Mouse (Mus musculus) hindbrain, embryonic 13.5 days (tissue): Measurements from ENCODE around the gene Lexm. TPM values are rescaled to one million over a fixed set of nuclear protein-coding genes. Genes with fewer than 3 reads are reported as not detected.

Experiments
- ATAC-seq: fragments of 200-750 bp; cut with Nextera tagmentation; 2 replicates; pipeline ENCODE4 v1.8.0; 2017; ENCODE audit warnings: moderate TSS enrichment; ENCODE audit not compliant: low FRiP score
- H3K27ac ChIP-seq: fragments of 300-500 bp; sonication (generic); 2 replicates; pipeline ENCODE4 v1.5.1; 2015; ENCODE audit warnings: inconsistent platforms, mild to moderate bottlenecking, moderate library complexity
- H3K27me3 ChIP-seq: fragments of 300-500 bp; sonication (generic); 2 replicates; pipeline ENCODE4 v1.6.1; 2015; ENCODE audit warnings: mild to moderate bottlenecking, inconsistent platforms
- H3K36me3 ChIP-seq: fragments of 300-500 bp; sonication (generic); 2 replicates; pipeline ENCODE4 v1.6.1; 2015; ENCODE audit warnings: mild to moderate bottlenecking, inconsistent platforms
- H3K4me1 ChIP-seq: fragments of 300-500 bp; sonication (generic); replicated peaks from 2 replicates; pipeline ENCODE4 v1.6.1; 2015; ENCODE audit warnings: inconsistent platforms
- H3K4me2 ChIP-seq: fragments of 300-500 bp; sonication (generic); 2 replicates; pipeline ENCODE4 v1.6.1; 2015; ENCODE audit warnings: inconsistent platforms, mild to moderate bottlenecking, moderate library complexity
- H3K4me3 ChIP-seq: fragments of 300-500 bp; sonication (generic); 2 replicates; pipeline ENCODE4 v1.5.1; 2015; ENCODE audit warnings: mild to moderate bottlenecking, inconsistent platforms
- H3K9ac ChIP-seq: fragments of 300-500 bp; sonication (generic); 2 replicates; pipeline ENCODE4 v1.6.1; 2015; ENCODE audit warnings: mild to moderate bottlenecking, inconsistent platforms
- H3K9me3 ChIP-seq: fragments of 300-500 bp; sonication (generic); 2 replicates; pipeline ENCODE4 v1.6.1; 2016; ENCODE audit warnings: inconsistent platforms
- WGBS: fragments of 180-500 bp; shearing (Covaris S2); methylation state at CpG from one replicate; pipeline ENCODE4 v1.1.7; 2015; 5-methylcytosine and 5-hydroxymethylcytosine counted together
- polyA plus RNA-seq: library from polyadenylated mRNA; unstranded; fragments of >200 nt; fragmentation: Nextera tagmentation; extraction: Ambion mirVana; gene quantifications from 2 replicates; pipeline ENCODE4 v1.2.1, GENCODE M21; 2015

Gene Lexm
- polyA plus RNA-seq, 1 experiment from 2014 or later = 0.10 TPM

DNA sequence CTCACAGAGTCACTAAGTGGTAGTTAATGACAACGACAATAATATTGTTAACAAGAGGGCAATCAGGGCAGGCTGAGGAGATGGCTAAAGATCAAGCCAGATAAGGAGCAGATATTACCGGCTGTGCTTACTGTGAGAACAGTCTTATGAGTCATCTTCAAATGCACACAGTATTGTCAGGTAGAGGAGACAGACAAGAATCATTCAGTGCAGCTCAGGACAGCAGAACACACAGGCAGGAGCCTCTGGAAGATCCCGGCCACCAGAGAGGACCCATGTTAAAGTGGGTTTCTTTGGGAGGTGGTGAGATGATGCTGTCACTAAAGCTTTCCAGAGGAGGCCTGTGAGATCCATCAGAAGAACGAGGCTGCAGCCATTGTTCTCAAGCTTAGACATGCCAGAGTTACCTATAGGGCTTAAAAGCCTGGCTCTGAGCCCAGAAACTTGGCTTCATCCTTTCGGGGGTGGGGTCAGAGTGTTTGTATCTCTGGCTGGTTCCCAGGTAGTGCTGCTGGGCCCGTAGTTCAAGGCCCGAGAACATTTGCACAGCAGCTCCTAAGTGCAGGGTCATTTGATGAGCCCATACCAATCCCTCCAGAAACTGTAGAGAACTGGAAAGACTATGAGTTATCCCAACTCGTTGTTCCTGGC, 66.4 kb downstream of the Lexm start:
- H3K4me2 ChIP-seq = no peak overlapping the region

DNA sequence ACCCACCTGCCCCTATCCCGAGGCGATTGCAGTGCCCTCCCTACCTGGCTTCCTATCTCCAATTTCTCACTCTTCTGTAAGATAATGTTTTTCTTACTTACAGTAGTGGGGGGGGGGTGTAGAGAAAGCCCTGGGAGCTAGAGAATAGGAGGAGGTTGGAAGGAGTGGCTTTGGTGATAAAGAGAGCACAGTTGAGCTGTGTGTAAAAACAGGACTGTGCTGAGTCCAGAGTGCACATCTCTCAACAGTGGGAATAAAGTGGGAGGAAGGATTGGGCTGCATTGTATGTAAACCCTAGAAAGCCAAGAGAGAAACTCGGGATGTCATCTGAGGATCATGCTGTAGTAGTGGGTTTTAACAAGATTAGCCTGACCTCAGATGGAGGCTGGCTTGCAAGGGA, 68.9 kb downstream of the Lexm start:
- ATAC-seq = no peak

More for the DNA sequence above, 66.4 kb downstream of the Lexm start:
- Histone ChIP-seq H3K36me3 (no peaks in the 10 kb centered on the region), H3K27ac (no peak overlapping the region), H3K4me1 (peaks cover 5% of the 10 kb centered on the region), H3K4me3 (no peak overlapping the region), H3K9ac (no peak overlapping the region), H3K27me3 (no peaks in the 10 kb centered on the region), H3K9me3 (no peaks in the 10 kb centered on the region)
- WGBS = 83% methylated on average over 8 of the region's 8 CpGs
- no peak for ATAC-seq

DNA sequence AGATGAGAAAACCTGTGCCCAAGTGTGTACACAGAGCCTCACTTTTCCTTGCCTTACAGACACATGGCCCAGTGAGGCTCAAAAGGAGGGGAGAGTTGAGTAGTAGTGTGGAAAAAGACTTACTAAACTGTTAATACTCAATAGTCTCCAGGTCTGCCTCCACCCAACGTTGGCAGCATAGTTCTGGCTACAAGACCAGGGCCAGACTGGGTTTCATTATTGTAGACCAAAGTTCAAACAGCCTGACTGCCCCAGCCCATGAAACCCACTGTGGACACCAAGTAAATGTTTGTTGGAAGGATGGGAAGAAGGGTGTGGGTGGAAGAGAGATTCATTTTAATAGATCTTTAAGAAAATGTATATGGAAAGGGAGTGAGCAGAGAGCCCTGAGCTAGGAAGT, 70.1 kb downstream of the Lexm start:
- peaks cover 6% of the 10 kb centered on the region for H3K4me1 ChIP-seq
- H3K4me2 ChIP-seq = no peak overlapping the region
- no peak overlapping the region for H3K27ac ChIP-seq
- no peaks in the 10 kb centered on the region for H3K27me3 ChIP-seq
- no peak overlapping the region for H3K9ac ChIP-seq
- WGBS = 83% methylated on average over 1 of the region's 1 CpGs
- no peaks in the 10 kb centered on the region for H3K9me3 ChIP-seq
- no peaks in the 10 kb centered on the region for H3K36me3 ChIP-seq
- no peak overlapping the region for H3K4me3 ChIP-seq
- ATAC-seq = no peak

More for the DNA sequence above, 68.9 kb downstream of the Lexm start:
- no peaks in the 10 kb centered on the region for H3K27me3 ChIP-seq
- H3K4me1 ChIP-seq = peaks cover 6% of the 10 kb centered on the region
- H3K9ac ChIP-seq = no peak overlapping the region
- 83% methylated on average over 3 of the region's 3 CpGs for WGBS
- H3K27ac ChIP-seq = no peak overlapping the region
- H3K36me3 ChIP-seq = no peaks in the 10 kb centered on the region
- no peaks in the 10 kb centered on the region for H3K9me3 ChIP-seq
- no peak overlapping the region for H3K4me3 ChIP-seq
- no peak overlapping the region for H3K4me2 ChIP-seq

DNA sequence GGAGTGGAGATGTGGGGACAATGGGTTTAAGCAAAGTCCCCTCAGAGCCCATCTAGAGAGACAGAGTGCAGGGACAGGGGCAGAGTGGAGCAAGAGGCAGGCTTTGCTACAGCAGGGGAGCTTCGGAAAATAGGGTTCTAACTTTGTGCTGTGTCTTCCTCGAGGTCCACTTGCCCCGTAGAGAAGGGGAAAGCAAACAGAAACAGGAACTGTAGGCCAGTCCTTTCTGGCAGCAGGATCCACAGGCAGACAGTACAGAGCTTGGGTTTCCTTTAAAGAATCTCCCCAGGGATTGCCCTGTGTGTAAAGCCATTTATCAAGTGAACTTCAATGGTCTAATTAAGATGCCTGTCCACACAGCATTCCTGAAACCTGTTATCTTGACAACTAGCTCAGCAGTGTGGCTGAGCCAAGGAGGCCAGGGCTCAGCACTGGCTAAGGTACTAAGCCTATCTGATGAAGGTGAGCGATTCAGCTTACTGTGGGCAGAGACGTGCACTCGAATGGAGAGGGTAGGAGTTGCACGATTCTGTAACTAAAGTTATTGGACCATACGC, 71.1 kb downstream of the Lexm start:
- H3K9me3 ChIP-seq = no peaks in the 10 kb centered on the region
- 61% methylated on average over 8 of the region's 8 CpGs for WGBS
- no peak overlapping the region for H3K4me2 ChIP-seq
- no peaks in the 10 kb centered on the region for H3K27me3 ChIP-seq
- H3K4me3 ChIP-seq = no peak overlapping the region
- H3K36me3 ChIP-seq = no peaks in the 10 kb centered on the region
- H3K27ac ChIP-seq = no peak overlapping the region
- H3K9ac ChIP-seq = no peak overlapping the region
- peaks cover 6% of the 10 kb centered on the region for H3K4me1 ChIP-seq
- no peak for ATAC-seq

DNA sequence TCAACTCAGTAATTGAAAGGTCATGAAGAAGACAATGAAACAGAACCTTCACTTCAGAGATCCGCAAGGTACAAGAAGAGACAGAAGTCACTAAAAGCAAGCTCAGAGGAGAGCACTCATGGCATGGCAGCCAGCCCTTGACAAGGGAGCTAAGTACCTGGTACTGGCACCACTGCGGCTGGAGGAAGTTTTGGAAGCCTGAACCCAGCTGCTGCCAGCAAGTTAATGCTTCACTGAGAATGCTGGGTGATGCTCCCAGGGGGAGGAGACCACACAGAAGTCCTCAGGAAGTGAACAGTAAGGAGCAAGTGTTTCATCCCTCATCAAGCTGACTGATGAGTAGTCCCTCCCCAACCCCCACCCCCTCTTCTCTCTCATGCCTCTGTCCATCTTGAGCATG, 74.8 kb downstream of the Lexm start:
- WGBS = 87% methylated on average over 2 of the region's 2 CpGs
- no peaks in the 10 kb centered on the region for H3K36me3 ChIP-seq
- no peaks in the 10 kb centered on the region for H3K9me3 ChIP-seq
- no peak overlapping the region for H3K9ac ChIP-seq
- no peak overlapping the region for H3K4me3 ChIP-seq
- H3K4me2 ChIP-seq = no peak overlapping the region
- no peak overlapping the region for H3K27ac ChIP-seq
- no peak for ATAC-seq
- no peaks in the 10 kb centered on the region for H3K27me3 ChIP-seq
- peaks cover 6% of the 10 kb centered on the region for H3K4me1 ChIP-seq

DNA sequence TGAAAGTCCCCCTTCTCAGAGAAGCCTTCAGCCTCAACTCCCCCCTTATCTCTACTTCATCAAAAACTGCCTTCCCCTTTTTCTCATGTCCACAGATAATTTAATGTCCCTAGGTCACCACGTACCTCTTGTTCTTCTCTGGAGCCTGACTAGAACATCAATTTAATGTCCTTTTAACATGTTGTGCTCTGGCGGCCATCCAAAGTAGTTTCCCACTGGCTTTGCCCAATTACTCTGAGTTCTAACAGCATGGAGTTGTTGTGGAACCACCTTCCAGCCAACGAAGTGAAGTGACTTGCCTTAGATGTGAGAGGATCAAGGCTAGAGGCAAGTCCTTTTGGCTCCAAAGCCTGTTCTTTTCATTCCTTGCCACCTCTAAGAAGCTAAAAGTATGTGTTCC, 75.5 kb downstream of the Lexm start:
- Histone ChIP-seq H3K4me2 (no peak overlapping the region), H3K4me3 (no peak overlapping the region), H3K9me3 (no peaks in the 10 kb centered on the region), H3K27ac (no peak overlapping the region), H3K4me1 (peaks cover 6% of the 10 kb centered on the region), H3K27me3 (no peaks in the 10 kb centered on the region), H3K36me3 (no peaks in the 10 kb centered on the region), H3K9ac (no peak overlapping the region)
- WGBS = 78% methylated on average over 3 of the region's 3 CpGs
- ATAC-seq = no peak

Other genes starting within 250 kb of the Lexm start
- gene Pcsk9, start 152.9 kb downstream of the Lexm start, polyA plus RNA-seq = 1.3 and 1.6 TPM in 2 replicates
- gene Bsnd, start 125.0 kb downstream of the Lexm start, polyA plus RNA-seq = not detected in 2 replicates
- gene Dhcr24, start 56.2 kb downstream of the Lexm start, polyA plus RNA-seq = 6.3 and 6.5 TPM in 2 replicates
- gene Ttc22, start 5.2 kb upstream of the Lexm start, polyA plus RNA-seq = 1.6 and 1.7 TPM in 2 replicates
- gene Pars2, start 33.8 kb upstream of the Lexm start, polyA plus RNA-seq = 8.4 and 9.2 TPM in 2 replicates
- 111 and 112 TPM in 2 replicates for gene Ttc4, start 61.7 kb upstream of the Lexm start, polyA plus RNA-seq
- 0.21 and 0.36 TPM in 2 replicates for gene Mroh7, start 113.7 kb upstream of the Lexm start, polyA plus RNA-seq
- not detected in 2 replicates for gene Fam151a, start 116.6 kb upstream of the Lexm start, polyA plus RNA-seq
- 1.3 and 1.5 TPM in 2 replicates for gene Acot11, start 187.8 kb upstream of the Lexm start, polyA plus RNA-seq